Mouse (Mus musculus): ENCODE measurements around the gene Unc13b. TPM values are rescaled to one million over a fixed set of nuclear protein-coding genes. Genes with fewer than 3 reads are reported as not detected.

Gene Unc13b
- polyA plus RNA-seq, 1 experiment from 2014 or later, result 19.2 TPM

DNA sequence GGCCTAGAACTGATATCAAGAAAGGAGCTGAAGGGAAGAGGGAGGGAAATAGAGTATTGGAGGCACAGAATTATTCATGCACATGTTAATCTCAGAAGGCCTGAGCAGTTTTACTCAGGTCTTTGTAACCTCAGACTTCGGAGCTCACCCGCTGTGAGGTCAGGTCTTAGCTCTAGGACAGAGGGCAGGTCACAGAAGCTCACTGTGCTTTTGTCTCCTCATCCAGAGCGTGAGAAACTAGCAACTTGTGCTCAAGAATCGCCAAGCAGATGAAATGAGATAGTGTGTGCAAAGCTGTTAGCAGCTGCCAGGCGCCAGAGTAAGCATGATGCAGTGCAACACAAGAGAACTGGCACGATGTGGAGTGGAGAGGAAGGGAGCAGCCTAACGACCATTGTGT lies 189.3 kb downstream of the Unc13b start:
- 11% methylated on average over 7 of the region's 7 CpGs for WGBS
- ATAC-seq (ENCODE audit: low FRiP score, low read depth), result no peak
- H3K36me3 ChIP-seq, result peaks cover 35% of the 10 kb centered on the region

DNA sequence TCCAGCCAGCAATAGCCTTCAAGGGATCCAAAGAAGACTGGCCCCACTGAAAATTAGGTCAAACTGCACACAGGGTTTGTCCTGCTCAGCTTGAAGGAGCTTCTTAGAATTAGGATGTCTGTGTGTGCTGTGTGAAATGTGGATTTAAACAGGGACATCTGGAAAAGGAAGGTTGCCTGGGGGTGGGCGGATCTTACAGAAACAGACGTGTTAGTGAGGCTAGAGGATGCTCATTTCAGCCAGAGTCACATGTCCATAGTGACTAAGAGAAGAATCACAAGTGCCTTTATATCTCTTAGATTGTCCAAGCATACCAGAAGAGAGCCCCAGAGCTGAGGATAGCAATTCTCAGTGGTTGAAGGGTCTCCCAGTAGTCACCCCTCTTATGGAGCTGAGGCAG lies 190.2 kb downstream of the Unc13b start:
- Histone ChIP-seq H3K4me1 (replicated peaks) (no peaks in the 10 kb centered on the region), H3K36me3 (peaks cover 35% of the 10 kb centered on the region), H3K4me3 (no peak overlapping the region), H3K9ac (no peak overlapping the region), H3K4me2 (no peak overlapping the region), H3K27me3 (no peaks in the 10 kb centered on the region), H3K27ac (replicated peaks) (no peak overlapping the region), H3K9me3 (no peaks in the 10 kb centered on the region)
- ATAC-seq (ENCODE audit: low FRiP score, low read depth), result no peak
- WGBS, result 74% methylated on average over 2 of the region's 2 CpGs

More for the DNA sequence above, 189.3 kb downstream of the Unc13b start:
- no peaks in the 10 kb centered on the region for H3K27me3 ChIP-seq
- H3K9me3 ChIP-seq, result no peaks in the 10 kb centered on the region
- no peak overlapping the region for H3K9ac ChIP-seq
- no peak overlapping the region for H3K4me2 ChIP-seq
- H3K27ac ChIP-seq (replicated peaks), result no peak overlapping the region
- no peaks in the 10 kb centered on the region for H3K4me1 ChIP-seq (replicated peaks)
- H3K4me3 ChIP-seq, result no peak overlapping the region

DNA sequence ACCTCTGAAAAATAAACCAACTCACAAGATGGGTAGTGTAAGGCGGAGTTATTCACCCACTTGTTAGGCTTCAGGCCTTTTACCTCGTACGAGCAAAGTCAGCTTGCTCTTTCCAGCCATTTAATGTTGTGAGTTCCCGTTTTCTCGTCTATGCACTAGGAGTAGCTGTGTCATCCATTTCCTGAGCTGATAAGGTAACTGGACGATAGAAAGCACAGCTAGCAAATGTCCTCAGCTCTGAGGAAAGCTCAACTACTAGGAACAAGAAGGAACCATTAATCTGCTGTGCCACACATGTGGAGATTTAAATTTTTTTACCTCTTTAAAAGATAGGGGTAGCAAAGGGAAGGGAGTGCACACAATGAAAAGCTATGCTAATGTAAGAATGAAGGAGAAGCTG lies 192.5 kb downstream of the Unc13b start:
- ATAC-seq (ENCODE audit: low FRiP score, low read depth), result no peak
- WGBS, result 88% methylated on average over 6 of the region's 6 CpGs
- Histone ChIP-seq H3K9me3 (no peaks in the 10 kb centered on the region), H3K27ac (replicated peaks) (no peak overlapping the region), H3K36me3 (peaks cover 28% of the 10 kb centered on the region), H3K9ac (no peak overlapping the region), H3K4me2 (no peak overlapping the region), H3K27me3 (no peaks in the 10 kb centered on the region), H3K4me3 (no peak overlapping the region), H3K4me1 (replicated peaks) (no peaks in the 10 kb centered on the region)

DNA sequence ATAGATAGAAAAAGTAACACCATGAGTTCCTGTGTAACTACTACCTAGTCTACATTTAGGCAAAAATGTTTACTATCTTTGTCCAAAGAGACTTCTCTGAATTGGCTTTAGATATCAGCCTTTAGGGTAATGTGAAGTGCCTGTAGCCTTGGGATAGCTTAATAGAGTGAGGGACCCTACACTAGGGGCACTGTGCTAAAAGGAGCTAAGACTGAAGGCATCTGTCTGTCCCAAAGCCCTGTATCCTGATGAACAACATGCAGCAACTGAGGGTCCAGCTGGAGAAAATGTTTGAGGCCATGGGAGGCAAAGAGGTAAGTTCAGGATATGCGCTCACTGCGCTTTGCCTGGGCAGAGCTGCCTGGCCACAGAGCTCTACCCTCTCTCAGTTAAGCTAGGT lies 198.3 kb downstream of the Unc13b start:
- peaks cover 28% of the 10 kb centered on the region for H3K36me3 ChIP-seq
- H3K27me3 ChIP-seq, result no peaks in the 10 kb centered on the region
- H3K27ac ChIP-seq (replicated peaks), result no peak overlapping the region
- H3K4me1 ChIP-seq (replicated peaks), result no peaks in the 10 kb centered on the region
- no peak overlapping the region for H3K9ac ChIP-seq
- no peak overlapping the region for H3K4me2 ChIP-seq
- WGBS, result 100% methylated on average over 2 of the region's 2 CpGs
- H3K4me3 ChIP-seq, result no peak overlapping the region
- ATAC-seq (ENCODE audit: low FRiP score, low read depth), result no peak
- no peaks in the 10 kb centered on the region for H3K9me3 ChIP-seq

DNA sequence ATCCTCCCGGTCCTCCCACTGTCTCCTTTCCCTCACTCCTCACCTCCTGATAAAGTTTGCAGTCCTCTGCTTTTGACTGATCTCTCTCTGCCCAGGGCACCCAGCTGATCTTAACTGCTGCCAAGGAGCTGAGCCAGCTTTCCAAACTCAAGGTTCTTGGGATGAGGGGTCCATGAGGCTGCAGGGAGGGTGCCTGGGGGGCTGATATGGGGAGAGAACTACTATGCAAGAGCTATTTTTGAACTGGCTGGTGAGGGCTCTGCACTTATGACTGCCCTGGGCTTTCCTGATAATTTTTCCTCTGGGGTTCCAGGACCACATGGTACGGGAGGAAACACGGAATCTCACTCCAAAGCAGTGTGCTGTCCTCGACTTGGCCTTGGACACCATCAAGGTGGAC lies 199.8 kb downstream of the Unc13b start:
- no peak for ATAC-seq (ENCODE audit: low FRiP score, low read depth)
- Histone ChIP-seq H3K4me3 (no peak overlapping the region), H3K27me3 (no peaks in the 10 kb centered on the region), H3K4me2 (no peak overlapping the region), H3K27ac (replicated peaks) (no peak overlapping the region), H3K9me3 (no peaks in the 10 kb centered on the region), H3K9ac (no peak overlapping the region), H3K4me1 (replicated peaks) (no peaks in the 10 kb centered on the region), H3K36me3 (peaks cover 30% of the 10 kb centered on the region)
- 89% methylated on average over 4 of the region's 4 CpGs for WGBS

DNA sequence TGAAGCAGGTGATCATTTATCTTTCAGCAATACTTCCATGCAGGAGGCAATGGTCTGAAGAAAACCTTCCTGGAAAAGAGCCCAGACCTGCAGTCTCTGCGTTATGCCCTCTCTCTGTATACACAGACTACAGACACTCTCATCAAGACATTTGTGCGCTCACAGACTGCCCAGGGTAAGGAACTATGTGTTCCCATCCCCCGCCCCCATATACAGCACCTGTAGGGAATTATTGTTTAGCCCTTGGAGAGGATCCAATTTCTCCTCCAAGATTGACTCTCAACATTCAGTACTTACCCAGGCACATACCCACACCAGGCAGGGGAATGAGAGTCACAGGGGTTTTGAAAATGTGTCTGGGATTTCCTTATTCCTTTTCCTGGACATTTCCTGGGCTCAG lies 200.7 kb downstream of the Unc13b start:
- Histone ChIP-seq H3K4me2 (no peak overlapping the region), H3K27ac (replicated peaks) (no peak overlapping the region), H3K9me3 (no peaks in the 10 kb centered on the region), H3K4me3 (no peak overlapping the region), H3K36me3 (peaks cover 35% of the 10 kb centered on the region), H3K27me3 (no peaks in the 10 kb centered on the region), H3K9ac (no peak overlapping the region), H3K4me1 (replicated peaks) (no peaks in the 10 kb centered on the region)
- ATAC-seq (ENCODE audit: low FRiP score, low read depth), result no peak
- WGBS, result 79% methylated on average over 3 of the region's 3 CpGs

DNA sequence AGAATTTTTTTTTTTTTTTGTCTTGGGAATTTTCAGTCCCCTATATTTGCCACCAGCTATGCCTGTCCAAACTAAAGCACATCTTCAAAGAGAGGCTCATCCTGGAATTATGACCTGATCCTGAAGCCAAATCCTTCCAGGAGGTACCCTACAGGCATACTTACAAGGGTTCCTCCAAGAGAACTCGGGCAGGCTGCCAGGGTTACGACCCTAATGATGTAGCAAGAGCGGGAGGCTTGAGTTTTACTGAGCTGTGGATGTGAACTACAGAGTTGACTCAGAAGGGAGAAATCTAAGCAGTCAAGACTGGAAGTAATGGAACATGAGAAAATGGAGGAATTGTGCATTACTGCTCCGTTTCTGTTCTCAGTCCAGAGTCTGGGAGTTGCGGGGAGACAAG lies 201.3 kb downstream of the Unc13b start:
- Histone ChIP-seq H3K27me3 (no peaks in the 10 kb centered on the region), H3K9me3 (no peaks in the 10 kb centered on the region), H3K9ac (no peak overlapping the region), H3K27ac (replicated peaks) (no peak overlapping the region), H3K36me3 (peaks cover 36% of the 10 kb centered on the region), H3K4me3 (no peak overlapping the region), H3K4me2 (no peak overlapping the region), H3K4me1 (replicated peaks) (no peaks in the 10 kb centered on the region)
- ATAC-seq (ENCODE audit: low FRiP score, low read depth), result no peak
- 76% methylated on average over 5 of the region's 5 CpGs for WGBS

DNA sequence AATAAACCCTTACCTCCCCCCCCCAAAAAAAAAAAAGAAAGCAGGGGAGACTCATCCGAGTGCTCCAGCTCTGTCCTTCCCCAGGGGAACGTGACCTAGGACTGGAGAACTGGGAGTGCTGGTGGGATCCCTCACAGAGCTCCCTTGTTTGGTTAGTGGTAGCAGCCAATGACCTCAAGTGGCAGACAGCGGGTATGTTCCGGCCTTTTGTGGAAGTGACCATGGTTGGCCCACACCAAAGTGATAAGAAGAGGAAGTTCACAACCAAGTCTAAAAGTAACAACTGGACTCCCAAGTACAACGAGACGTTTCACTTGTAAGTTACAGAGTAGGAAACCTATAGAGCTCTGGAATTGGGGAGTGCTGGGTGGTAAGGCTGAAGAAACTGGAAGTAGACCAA lies 204.1 kb downstream of the Unc13b start:
- Histone ChIP-seq H3K4me3 (no peak overlapping the region), H3K9me3 (no peaks in the 10 kb centered on the region), H3K4me2 (no peak overlapping the region), H3K27me3 (no peaks in the 10 kb centered on the region), H3K9ac (no peak overlapping the region), H3K36me3 (peaks cover 23% of the 10 kb centered on the region), H3K4me1 (replicated peaks) (peaks cover 12% of the 10 kb centered on the region), H3K27ac (replicated peaks) (no peak overlapping the region)
- WGBS, result 91% methylated on average over 6 of the region's 6 CpGs
- ATAC-seq (ENCODE audit: low FRiP score, low read depth), result no peak

DNA sequence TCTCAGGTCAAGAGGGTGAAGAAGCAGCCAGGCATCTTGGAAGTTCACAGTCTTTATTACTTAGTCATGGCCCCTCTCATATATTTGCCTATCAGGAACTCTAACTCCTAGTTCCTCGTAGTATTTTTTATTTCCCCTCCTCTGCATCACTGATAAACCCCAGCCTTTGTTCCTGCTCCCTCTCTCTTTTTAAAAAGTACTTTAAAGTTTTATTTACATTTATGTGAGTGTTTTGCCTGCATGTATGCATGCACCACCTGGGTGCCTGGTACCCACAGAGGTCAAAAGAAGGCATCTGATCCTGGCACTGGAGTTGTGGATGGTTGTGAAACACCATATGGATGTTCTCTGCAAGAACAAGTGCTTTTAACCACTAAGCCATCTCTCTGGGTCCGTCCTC lies 207.4 kb downstream of the Unc13b start:
- peaks cover 12% of the 10 kb centered on the region for H3K4me1 ChIP-seq (replicated peaks)
- no peaks in the 10 kb centered on the region for H3K9me3 ChIP-seq
- WGBS, result 63% methylated on average over 2 of the region's 2 CpGs
- peak overlapping the region; percentile 85; the same call in 1 of the 2 replicates for H3K4me2 ChIP-seq
- H3K9ac ChIP-seq, result no peak overlapping the region
- no peak for ATAC-seq (ENCODE audit: low FRiP score, low read depth)
- peaks cover 10% of the 10 kb centered on the region; the same call in 1 of the 2 replicates for H3K36me3 ChIP-seq
- H3K27ac ChIP-seq (replicated peaks), result no peak overlapping the region
- no peak overlapping the region for H3K4me3 ChIP-seq
- H3K27me3 ChIP-seq, result no peaks in the 10 kb centered on the region

DNA sequence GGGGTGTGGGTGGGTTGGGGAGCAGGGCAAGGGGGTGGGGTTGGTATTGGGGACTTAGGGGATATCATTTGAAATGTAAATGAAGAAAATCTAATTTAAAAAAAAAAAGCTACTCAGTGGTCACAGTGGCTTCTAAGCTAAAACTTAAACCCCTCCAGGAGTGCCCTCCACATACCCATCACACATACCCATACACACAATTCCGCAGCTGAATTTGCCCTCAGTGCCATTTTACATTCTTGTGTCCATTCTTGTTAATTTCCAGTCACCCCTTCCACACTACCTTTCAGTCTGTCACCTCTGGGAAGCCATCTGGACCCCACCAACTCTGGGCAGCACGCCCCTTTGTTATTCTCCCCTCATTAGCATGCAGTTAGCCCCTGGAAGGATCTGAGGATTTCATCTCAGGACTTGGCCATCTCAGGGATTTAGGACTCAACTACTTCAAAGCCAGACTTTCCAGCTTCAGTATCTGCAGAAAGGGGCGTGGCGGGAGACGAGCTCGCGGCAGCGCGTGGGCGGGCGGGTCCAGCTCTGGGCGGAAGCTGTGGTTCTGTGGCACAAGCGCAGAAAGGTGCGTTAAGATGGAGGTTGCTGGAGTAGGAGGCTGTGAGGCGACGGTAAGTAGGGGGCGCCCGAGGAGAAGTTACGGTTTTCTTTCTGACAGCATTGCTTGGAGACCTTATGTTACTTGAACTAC lies 208.0 kb downstream of the Unc13b start, which contains the start of gene Atp8b5:
Atp8b5 (plus strand) TSS at position 537 of the 700 bp plus-strand sequence.
- peak; percentile 95 for ATAC-seq (ENCODE audit: low FRiP score, low read depth)
- Histone ChIP-seq H3K9ac (peak within 1 kb of the TSS; percentile 56), H3K4me3 (peak within 1 kb of the TSS; percentile 44), H3K9me3 (no peaks in the 10 kb centered on the region), H3K4me2 (peak within 1 kb of the TSS; percentile 85), H3K4me1 (replicated peaks) (peaks cover 12% of the 10 kb centered on the region), H3K36me3 (peaks cover 10% of the 10 kb centered on the region; the same call in 1 of the 2 replicates), H3K27me3 (no peaks in the 10 kb centered on the region), H3K27ac (replicated peaks) (peak within 1 kb of the TSS; percentile 73)
- WGBS, result 2% methylated on average over 19 of the region's 19 CpGs

DNA sequence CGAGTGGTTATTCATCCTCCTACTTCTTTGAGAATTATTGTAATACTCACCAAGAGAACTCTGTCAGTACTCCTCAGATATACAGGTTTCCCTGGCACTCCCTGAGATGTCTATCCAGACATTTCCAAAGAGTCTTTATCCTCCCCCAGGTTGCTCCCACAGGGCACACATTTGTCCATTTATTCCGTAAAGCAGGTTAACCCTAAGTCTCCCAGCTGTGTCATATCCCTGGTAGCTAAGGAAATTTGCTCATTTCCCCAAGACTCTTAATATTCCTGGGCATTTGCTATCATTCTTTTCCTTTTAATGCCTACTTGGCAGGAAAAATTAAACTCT lies 208.5 kb downstream of the Unc13b start:
- Histone ChIP-seq H3K36me3 (peaks cover 10% of the 10 kb centered on the region; the same call in 1 of the 2 replicates), H3K27me3 (no peaks in the 10 kb centered on the region), H3K9me3 (no peaks in the 10 kb centered on the region), H3K4me3 (peak overlapping the region; percentile 44), H3K27ac (replicated peaks) (no peak overlapping the region), H3K4me2 (peak overlapping the region; percentile 85), H3K4me1 (replicated peaks) (peaks cover 12% of the 10 kb centered on the region), H3K9ac (peak overlapping the region; percentile 0; the same call in 1 of the 2 replicates)
- 4% methylated on average over 2 of the region's 2 CpGs for WGBS
- no peak for ATAC-seq (ENCODE audit: low FRiP score, low read depth)

DNA sequence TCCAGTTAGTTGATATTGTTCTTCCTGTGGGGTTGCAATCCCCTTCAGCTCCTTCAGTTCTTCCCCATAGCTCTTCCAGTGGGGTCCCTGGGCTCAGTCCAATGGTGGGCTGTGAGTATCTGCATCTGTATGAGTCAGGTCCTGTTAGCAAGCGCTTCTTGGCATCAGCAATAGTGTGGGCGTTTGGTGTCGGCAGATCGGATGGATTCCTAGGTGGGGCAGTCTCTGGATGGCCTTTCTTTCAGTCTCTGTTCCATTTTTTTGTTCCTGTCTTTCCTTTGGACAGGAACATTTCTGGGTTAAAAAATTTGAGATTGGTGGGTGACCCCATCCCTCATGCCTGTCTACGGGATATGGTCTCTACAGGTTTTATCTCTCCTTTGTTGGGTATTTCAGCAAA lies 226.7 kb downstream of the Unc13b start:
- H3K36me3 ChIP-seq, result no peaks in the 10 kb centered on the region
- WGBS, result 91% methylated on average over 5 of the region's 5 CpGs
- no peak for ATAC-seq (ENCODE audit: low FRiP score, low read depth)
- no peaks in the 10 kb centered on the region for H3K4me1 ChIP-seq (replicated peaks)
- H3K9ac ChIP-seq, result no peak overlapping the region
- no peaks in the 10 kb centered on the region for H3K9me3 ChIP-seq
- no peak overlapping the region for H3K4me3 ChIP-seq
- no peak overlapping the region for H3K4me2 ChIP-seq
- no peaks in the 10 kb centered on the region for H3K27me3 ChIP-seq
- no peak overlapping the region for H3K27ac ChIP-seq (replicated peaks)

DNA sequence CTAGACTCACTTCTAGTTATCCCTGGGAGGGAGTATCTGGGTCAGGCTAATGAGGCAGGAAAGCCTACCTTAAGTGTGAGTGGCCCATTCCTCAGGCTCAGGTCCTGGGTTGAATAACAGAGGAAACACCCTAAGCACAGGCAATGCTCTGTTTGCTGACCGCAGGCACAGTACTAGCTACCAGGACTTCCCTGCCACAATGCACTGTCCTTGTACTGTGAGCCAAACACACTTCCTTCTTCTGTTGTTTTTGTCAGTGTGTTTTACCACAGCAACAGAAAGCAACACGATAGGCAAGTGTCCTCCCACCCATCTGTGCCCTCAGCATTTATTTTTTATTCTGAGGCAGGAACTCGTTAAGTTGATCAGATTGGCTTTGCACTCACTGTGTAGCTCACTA lies 228.6 kb downstream of the Unc13b start:
- no peak for ATAC-seq (ENCODE audit: low FRiP score, low read depth)
- Histone ChIP-seq H3K4me1 (replicated peaks) (no peaks in the 10 kb centered on the region), H3K4me3 (no peak overlapping the region), H3K4me2 (no peak overlapping the region), H3K9me3 (no peaks in the 10 kb centered on the region), H3K27me3 (no peaks in the 10 kb centered on the region), H3K27ac (replicated peaks) (no peak overlapping the region), H3K9ac (no peak overlapping the region), H3K36me3 (no peaks in the 10 kb centered on the region)
- WGBS, result 75% methylated on average over 3 of the region's 3 CpGs

Measured in hindbrain, embryonic 15.5 days (tissue).